Mouse (Mus musculus) hindlimb bud, embryonic 11.5 days (tissue): Measurements from ENCODE around the gene Ccl22.
A peak's percentile ranks its signal among the peaks of the same experiment; 100 is the strongest.

Experiments
- DNase-seq: peaks from one replicate; pipeline ENCODE4 v3.0.0-alpha.2; 2012; ENCODE audit warnings: low read depth, low spot score; ENCODE audit errors: extremely low spot score

The Ccl22 gene

DNA sequence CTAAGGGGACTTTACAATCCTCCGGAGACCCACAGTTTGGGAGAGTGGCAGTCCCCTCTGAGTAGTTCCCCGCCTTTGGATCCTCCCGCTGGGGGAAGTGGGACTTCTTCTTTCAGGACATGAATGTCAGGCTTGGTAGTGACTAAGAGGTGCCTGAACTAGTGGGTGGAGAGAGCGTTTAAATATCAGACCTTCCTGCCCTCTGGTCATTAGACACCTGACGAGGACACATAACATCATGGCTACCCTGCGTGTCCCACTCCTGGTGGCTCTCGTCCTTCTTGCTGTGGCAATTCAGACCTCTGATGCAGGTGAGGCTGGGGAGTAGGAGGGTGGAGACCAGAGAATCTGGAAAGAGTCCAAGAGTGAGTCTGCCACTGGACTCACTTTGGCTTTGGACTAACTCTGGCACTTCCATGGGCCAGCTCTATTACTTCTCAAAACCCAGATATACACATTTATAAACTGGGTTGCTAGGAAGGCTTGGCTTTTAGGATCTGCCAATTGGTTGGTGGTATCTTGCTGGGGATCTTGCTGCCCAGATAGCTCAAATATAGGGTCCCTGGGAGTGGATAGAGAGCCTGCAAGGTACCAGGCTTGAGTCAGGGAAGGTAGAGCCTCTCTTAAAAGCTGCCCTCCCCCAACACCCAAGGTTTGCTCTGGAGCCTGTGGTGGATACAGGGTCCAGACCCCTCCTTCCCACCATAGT, at the start of gene Ccl22:
Gene Ccl22 (plus strand): TSS at position 115 of the 709 bp plus-strand sequence.
- no peak for DNase-seq

DNA sequence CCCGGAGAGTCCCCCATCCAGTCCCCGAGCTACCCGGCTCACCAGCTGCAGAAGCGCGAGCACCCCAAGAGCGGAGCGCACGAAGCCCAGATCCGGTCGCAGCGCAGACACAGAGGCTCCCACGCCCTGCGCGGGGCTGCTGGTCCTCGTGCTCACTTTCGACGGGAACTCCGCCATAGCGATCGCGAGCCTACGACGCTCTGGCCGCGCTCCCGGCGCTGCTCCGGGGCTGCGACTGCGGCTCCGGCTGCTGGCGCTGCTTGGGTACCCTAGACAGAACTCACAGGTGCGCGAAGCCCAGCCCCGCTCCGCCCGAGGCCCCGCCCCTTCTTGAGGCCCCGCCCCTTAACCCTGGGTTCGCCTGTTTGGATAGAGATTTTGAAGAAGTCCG, 49.4 kb upstream of the Ccl22 start, which contains the start of gene Pllp:
Gene Pllp (minus strand): TSS at position 285 of the 391 bp plus-strand sequence.
- DNase-seq = no peak

DNA sequence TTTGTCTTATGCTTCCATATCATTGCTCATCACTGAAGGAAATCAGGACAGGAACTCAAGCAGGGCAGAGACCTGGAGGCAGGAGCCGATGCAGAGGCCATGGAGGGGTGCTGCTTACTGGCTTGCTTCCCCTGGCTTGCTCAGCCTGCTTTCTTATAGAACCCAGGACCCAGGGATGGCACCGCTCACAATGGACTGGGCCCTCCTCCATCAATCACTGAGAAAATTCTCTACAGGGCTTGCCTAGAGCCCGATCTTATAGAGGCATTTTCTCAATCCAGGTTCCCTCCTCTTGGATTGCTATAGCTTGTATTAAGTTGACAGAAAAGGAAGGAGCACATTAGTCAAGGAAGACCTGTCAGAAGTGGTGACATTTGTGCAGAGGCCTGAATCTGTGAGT, 48.8 kb upstream of the Ccl22 start:
- DNase-seq = no peak

DNA sequence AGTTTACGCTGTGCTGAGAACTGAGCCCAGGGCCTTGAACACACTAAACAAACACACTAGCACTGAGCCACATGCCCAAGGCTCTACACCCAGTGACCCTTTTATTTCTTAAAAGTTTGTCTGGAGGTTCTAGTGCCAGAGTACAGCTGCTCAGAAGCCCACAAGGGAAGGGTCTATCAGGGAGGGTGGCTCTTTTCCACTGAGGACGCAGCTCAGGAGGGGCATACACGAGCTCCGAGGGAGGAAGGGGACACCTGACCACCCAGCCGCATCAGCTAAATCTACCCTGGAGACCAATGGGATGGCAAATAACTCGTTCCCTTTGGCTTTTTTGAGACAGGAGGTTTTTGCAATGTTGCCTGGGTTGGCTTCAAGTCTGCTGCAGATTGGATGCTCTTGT, 47.4 kb upstream of the Ccl22 start:
- DNase-seq = no peak

DNA sequence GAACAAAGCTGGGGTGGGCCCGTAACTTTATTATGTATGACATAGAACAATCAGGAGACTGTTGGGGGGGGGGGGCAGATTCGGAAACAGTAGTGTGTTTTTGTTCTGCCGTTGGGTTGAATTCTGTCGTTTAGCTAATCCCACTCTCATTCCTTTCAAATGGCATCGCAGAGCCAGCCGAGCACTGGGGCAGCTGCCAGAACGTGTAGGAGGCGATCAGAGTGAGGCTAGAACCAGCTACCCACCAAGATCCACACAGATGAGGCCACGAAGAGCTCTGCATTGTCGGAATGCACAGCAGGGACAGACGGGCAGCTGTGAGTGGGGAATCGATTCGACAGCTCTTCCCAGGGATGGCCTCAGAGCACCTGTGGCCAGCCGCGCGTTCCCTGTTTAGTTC, 46.0 kb upstream of the Ccl22 start:
- DNase-seq = no peak

DNA sequence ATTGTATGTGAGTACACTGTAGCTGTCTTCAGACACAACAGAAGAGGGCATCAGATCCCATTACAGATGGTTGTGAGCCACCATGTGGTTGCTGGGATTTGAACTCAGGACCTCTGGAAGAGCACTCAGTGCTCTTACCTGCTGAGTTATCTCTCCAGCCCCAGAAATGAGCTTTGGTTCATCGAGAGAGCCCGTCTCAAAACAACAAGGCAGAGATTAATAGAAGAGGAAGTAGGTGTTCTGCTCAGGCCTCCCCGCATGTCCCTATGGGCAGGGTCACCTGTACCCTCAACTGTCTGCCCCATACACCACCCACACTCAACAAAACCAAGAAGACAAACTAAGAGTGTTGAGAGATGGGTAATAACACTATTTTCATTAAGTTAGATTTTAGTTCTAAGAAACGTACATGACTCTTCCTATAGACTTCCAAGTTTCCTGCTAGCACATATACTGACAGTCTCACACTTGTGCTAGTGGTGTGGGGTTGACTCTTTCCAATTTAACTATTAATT, 44.9 kb upstream of the Ccl22 start:
- DNase-seq = no peak

DNA sequence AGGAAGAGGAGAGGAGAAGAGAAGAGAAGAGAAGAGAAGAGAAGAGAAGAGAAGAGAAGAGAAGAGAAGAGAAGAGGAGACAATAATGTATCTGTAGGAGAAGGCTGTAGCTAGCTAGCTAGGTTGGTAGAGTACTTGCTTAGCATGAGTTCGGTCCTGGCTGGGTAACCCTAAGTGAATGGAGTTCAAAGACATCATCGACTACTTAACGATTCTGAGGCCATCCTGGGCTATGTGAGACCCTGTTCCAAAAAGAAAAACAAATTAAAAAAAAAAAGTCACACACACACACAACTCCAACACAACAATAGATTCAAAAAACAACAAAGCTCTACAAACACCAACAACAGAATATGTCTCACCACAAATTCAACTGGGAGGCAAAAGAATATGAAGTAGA, 43.2 kb upstream of the Ccl22 start:
- no peak for DNase-seq

DNA sequence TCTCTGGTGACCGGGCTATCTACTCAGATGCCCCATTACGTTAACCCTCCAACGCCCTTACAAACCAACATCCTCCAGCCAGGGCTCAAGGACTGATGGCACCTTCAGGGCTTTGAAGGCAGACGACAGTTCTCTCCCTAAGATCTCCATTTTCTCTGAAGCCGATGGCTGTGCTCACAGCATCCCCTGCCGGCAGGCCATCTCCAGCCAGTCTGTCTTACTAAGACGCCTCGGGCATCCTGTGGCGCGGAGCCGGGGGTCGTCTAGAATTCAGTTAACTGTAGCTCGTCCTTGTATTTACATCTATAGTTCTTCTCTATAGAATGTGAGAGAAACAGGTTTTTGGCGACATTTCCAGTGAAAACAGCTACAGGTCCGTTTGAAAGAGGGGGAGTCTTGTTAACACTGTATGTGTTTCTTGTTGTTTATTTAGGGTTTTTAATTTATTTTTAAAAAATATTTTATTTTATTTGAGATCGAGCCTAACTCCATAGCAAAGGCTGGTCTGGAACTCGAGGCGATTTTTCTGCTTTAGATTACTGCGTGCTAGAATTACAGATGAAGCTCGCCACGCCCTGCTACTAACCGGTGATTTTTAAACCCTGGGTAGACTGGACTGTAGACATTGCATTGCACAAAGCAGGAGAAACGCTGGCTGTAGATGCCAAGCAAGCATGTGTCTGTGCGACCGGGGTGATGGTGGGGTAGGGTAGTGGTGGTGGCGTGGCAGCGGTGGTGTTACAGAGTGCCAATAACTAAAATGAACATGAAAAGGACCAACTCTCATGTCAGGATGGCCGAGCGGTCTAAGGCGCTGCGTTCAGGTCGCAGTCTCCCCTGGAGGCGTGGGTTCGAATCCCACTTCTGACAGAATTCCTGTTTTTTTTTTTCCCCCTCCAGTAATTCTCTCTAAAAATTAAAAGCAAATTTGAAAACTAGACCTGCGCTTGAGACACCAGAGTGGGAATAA, 42.3 kb upstream of the Ccl22 start:
- DNase-seq = peak; percentile 52

DNA sequence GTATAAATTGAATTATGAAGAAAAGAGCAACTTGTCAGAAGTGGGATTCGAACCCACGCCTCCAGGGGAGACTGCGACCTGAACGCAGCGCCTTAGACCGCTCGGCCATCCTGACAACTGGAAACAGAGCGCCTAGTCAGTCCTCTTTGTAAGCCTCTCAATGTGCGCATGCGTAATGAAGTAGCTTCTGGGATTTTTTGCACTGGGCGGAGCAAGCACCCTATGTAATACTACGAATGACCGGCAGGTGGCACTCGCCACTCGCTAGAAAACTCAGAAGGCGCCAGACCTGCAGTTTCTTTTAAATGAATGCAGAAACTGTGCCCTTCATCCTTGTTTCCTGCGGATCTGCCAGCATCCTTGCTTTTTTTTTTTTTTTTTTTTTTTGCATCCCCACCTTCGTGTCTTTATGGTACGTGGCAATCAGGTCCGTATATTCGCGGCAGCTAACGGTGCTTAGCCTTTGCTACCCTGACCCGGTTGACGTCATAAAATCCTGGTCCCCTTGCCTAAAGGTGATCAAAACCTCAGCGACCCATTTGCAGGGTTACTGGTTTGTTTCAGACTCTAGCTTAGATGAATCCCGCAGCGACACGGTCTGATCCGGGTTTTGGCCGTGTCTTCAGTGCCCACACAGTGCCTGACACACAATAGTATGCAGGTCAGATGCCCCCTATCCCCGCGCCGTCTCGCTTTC, 41.3 kb upstream of the Ccl22 start:
- peak; percentile 100 for DNase-seq

DNA sequence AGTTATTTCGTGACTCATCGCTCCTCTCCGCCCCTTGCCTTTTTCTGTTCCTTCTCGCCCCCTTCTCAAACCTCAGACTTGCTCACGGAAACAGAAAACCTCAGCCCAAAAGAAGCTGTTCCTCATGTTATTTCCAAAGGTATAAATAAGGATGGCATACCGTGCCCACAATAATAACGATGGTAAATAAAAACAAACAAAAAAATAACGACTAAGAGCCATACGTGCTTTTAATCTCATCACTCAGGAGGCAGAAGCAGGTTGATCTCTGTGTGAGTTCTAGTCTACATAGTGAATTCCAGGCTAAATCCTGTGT, 40.8 kb upstream of the Ccl22 start:
- DNase-seq = no peak

DNA sequence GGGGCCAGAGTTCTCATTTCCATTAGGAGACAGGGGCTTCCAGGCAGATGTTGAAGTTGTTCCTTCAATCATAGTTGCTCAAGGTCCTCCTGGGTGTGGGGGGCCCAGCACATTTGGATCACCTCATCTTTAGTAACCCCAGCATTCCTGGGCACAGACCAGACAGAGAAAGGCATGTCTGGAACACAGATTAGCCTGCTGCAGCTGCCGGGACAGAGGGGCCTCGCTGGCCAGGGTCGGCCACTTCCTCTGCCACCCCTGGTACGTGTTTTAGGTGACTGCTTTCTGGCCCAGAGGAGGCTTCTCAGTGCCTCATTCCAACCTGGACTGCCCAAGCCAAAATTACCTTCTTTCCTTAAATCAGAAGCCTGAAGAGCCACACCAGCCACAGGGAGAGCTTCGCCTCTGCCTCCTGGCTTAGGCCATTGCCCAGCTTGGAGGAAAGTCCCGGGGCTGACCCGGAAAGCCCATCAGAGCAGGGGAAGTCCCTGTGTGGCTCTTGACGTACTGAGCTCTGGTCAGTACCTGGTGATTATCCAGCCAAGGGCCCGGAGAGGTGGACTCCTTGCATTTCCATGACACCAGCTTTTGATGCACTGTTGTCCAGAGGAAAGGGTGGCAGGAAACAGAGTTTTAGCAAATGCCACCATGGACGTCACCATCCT, 39.7 kb upstream of the Ccl22 start:
- no peak for DNase-seq

DNA sequence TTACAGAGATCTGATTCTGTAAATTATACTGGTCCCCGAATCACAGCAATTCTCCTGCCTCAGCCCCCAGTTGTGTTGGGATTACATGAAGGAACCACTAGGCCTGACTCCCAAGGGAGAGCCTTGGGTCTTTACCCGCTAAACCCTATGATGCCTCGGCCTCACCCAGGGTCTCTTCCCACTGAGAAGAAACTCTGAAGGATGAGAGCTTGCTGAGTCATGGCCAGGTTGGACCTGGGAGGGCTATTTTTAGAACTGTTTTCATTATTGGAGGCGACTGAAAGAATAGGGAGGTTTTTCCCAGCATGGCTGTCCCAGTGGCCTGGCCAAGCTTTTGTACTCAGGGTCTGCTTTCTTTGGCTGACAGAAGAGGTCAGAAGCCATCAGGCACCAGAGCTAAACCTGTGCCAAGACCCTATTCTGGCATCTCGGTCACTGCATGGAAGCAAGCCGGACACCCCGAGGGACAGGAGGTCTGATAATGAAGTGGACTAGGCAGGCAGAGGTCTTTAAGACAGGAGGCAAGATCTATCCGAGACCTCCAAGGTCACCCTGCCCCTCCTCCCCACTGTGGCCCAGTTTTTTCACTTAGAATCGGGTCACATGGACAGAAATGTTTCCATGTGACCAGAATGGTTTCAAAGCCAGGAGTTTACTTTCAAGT, 38.5 kb upstream of the Ccl22 start:
- DNase-seq = no peak

DNA sequence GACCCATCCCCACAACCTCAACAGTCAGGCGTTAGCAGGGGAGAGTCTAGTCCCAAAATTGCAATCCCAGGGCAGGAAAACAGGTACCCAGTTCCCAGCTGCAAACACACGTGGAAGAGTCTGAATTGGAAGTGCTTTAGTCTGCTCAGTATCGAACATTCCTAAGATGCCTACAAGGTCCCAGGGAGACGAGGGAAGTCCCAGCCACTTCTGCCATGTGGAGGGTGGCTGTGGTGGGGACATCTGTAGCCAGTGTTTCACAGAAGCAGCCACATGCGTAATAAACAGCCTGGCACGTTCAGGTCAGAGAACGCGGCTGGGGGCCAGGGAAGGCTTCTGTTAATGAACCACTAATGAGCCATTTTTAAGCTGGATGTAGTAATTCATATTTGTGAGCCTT, 35.1 kb upstream of the Ccl22 start:
- DNase-seq = no peak

DNA sequence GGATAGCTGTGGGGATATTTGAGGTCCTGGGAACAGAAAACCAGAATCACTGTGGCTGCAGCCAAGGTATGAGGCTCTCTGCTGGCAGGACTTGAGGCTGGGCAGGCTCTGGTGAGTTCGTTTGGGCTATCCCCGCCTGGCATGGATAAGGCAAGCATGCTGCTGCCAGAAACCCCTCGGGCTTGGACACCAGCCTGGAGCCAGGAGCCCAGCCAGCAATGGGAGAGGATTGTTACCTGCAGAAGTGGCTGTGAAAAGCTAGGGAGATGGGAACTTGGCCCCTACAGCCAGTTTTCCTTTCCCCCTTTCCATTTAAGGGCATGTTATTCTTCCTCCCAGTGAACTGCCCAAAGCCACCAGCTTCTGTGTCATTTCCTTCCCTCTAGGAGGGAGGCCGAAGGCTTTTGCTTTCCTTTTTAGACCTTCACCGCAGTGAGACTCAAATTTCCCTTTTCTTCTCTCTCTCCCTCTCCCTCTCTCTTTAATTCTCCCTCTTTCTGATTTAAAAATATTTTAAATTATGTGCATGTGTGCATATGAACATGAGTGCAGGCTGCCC, 34.2 kb upstream of the Ccl22 start:
- no peak for DNase-seq

DNA sequence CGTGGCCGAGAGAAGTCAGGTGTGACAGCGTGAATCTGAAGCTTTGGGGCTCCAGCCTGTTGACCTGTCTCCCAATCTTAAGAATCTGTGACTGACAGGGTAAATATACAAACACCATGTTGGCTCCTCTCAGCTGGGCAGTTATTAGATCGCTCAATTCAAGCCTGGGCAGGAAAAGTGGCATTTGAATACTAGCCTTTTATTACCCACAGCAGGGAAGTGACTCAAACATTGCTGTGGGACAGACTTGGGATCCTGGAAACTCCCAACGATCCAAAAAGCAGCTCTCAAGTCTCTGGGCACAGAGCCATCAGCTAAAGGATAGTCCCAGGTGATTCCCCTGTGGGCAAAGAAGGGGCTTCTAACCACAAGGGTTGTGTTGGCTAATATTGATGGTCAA, 30.8 kb upstream of the Ccl22 start:
- no peak for DNase-seq

DNA sequence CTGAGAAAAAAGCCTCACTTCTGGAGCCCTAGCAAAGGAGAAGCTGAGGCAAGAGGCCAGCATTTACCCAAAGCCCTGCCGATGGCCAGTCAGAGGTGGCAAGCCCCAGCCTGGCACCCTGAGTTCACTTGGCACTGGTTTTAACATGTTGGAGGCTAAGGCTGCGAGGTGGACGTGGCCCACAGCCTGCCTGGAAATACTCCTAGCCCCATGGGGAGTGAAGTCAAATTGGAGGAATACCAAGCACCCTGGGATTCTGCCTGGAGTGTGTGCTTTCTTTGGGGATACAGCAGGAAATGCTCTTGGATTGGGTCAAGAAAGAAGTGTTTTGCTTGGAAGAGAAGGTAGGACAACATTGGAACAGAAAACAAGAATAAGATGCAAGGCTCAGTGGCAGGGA, 29.5 kb upstream of the Ccl22 start:
- DNase-seq = no peak

DNA sequence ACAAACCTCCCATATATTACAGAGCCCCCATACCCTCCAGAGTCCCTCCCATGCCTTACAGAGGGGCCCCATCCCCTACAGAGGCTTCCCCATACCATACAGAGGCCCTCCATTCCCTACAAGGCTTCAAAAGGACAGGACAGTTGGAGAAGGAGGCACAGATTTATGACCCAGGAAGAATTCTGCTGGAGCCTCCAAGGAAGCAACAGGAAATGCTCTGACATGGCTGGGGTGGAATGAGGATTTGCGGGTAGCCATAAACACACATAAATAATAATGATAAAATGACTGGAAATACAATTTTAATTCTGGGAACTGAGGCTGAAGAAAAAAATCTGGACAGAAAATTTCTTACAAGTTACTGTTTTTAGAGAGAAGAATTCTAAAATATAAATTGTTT, 28.5 kb upstream of the Ccl22 start:
- DNase-seq = no peak

DNA sequence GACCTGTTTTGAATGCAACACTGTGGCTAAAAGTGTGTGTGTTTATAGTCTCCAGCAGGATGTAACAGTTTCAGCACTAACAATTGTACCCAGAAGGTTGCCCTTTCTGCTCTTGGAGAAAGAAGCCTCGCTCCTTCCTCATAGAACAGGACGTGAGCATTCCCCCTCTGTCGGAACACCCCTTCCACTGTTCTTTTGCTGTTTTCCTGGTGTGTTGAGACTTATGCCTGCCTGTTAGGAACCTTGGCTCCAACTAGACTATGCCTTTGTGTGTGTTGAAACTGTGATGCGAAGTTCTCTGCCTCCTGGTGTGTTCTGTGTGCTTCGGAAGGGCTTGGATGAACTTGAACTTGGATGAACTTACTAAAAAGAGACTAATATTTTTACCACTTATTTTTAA, 19.4 kb upstream of the Ccl22 start:
- DNase-seq = no peak

DNA sequence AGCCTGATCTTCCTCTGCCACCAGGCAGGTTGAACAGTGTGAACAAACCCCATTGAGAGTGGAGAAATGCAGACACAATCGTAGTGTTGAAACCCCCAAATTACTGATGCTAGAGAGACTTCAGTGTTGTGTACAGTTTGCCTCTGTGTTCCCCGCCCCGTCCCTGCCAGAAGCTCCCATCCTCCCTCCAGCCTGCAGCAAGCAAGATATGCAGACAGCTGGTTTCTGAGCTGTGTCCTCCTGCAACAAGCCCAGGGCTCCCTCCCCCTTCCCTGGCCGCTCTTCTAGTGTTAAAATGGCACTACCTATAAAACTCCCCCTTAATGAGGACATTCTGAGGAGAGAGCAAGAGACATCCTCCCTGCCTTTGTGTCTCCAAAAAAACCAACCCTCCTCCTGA, 16.1 kb upstream of the Ccl22 start:
- DNase-seq = no peak

DNA sequence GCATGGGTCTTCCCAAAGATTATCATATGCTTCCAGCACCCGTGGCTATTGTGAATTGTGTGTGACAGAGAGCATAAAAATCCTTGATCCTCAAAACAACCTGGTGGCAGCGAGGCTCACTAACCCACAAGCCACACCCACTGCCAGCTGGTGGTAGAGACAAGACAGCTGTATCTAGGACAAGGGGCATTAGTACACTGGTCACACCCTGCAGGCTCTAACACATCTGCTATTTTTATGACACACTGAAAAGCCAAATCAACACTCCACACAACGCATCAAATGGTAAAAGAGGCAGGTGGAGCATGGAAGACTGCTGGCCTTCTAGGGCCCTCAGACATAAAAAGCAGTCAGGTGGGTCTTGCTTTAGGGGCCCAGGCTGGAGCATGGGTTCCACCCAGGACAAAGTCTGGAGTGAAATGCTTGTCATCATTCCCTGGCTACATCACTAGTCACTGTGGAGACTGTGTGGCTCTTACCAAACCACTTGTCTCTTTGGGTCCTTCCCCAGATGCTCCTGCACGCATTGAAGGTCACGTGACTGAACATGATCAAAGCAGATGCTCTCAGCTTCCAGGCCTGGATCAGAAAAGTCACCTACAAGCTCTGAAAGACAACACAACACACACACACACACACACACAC, 11.4 kb upstream of the Ccl22 start:
- DNase-seq = no peak
